In genomic region chr16:33562874-33563537, GRCm38 (mm10) we compare ENCODE assay signal across 13 mouse cellular contexts. TPM values are rescaled to one million over a fixed set of nuclear protein-coding genes. Genes with fewer than 3 reads are reported as not detected.
A peak's percentile ranks its signal among the peaks of the same experiment; 100 is the strongest.
DNase-seq lines count a peak whose midpoint lies in the region; ATAC-seq lines count a peak whose summit lies in the region.
"Had no signal": no experiment of that assay in that cellular context is flagged by ENCODE, and none has a peak within 500 bp of the region (broad histone marks: within the 10 kb centered on the region; RNA-seq: fewer than 3 reads in every experiment).

No protein-coding gene starts in this region.

- H3K4me1 ChIP-seq in limb, embryonic 13.5 days: peaks cover 15% of the 10 kb centered on the region
- H3K4me1 ChIP-seq in limb, embryonic 10.5 days: peaks cover 11% of the 10 kb centered on the region
- H3K4me1 ChIP-seq in heart, embryonic 10.5 days: peaks cover 41% of the 10 kb centered on the region

- peak overlapping the region; percentile 61; the same call in 1 of the 2 replicates for H3K27ac ChIP-seq in limb, embryonic 13.5 days
- no peak overlapping the region; the same call in 1 of the 2 replicates for H3K27ac ChIP-seq in limb, embryonic 10.5 days
- peak overlapping the region; percentile 79 for H3K27ac ChIP-seq in heart, embryonic 10.5 days
- H3K27ac ChIP-seq: embryonic facial prominence, embryonic 12.5 days; macrophage had no signal

- DNase-seq in limb, embryonic 10.5 days (ENCODE audit: low spot score): no peak
- no peak for DNase-seq in heart, embryonic 10.5 days (ENCODE audit: low spot score)
- DNase-seq in kidney, adult 9 months: peak; percentile 53
- DNase-seq in embryo, embryonic 11 days: no peak

- no peak overlapping the region for H3K4me2 ChIP-seq in limb, embryonic 13.5 days (replicated peaks)
- H3K4me2 ChIP-seq: embryonic facial prominence, embryonic 12.5 days had no signal

- no peaks in the 10 kb centered on the region for H3K27me3 ChIP-seq in limb, embryonic 13.5 days
- H3K27me3 ChIP-seq in limb, embryonic 10.5 days (ENCODE audit: low read depth, poor library complexity, severe bottlenecking): no peaks in the 10 kb centered on the region
- H3K27me3 ChIP-seq in heart, embryonic 10.5 days (ENCODE audit: insufficient read depth, poor library complexity, severe bottlenecking): no peaks in the 10 kb centered on the region
- H3K27me3 ChIP-seq: embryonic facial prominence, embryonic 12.5 days had no signal

- 67% methylated on average over 12 of the region's 12 CpGs for WGBS in limb, embryonic 13.5 days
- WGBS in limb, embryonic 10.5 days: 82% methylated on average over 12 of the region's 12 CpGs
- WGBS in heart, embryonic 10.5 days: 60% methylated on average over 12 of the region's 12 CpGs

- no peak for ATAC-seq in limb, embryonic 13.5 days (ENCODE audit: low FRiP score, low read depth)
- ATAC-seq in megakaryocyte, adult 5-6 weeks (ENCODE audit: poor library complexity, severe bottlenecking): peak; percentile 72
- ATAC-seq in cerebellum, adult (ENCODE audit: insufficient number of reproducible peaks, low FRiP score, low TSS enrichment): no peak
- no peak for ATAC-seq in inflammation-experienced regulatory T-cells, adult 6 months
- ATAC-seq: activated CD4-positive, CD25-positive, alpha-beta regulatory T cell, adult 4 months; CD4-positive, CD25-positive, alpha-beta regulatory T cell, adult 4 months; hindbrain, embryonic 16.5 days had no signal

- no peaks in the 10 kb centered on the region for H3K36me3 ChIP-seq in limb, embryonic 13.5 days
- no peaks in the 10 kb centered on the region for H3K36me3 ChIP-seq in limb, embryonic 10.5 days
- no peaks in the 10 kb centered on the region for H3K36me3 ChIP-seq in heart, embryonic 10.5 days
- H3K36me3 ChIP-seq: embryonic facial prominence, embryonic 12.5 days had no signal

- H3K4me3 ChIP-seq in limb, embryonic 13.5 days: no peak overlapping the region
- H3K4me3 ChIP-seq in limb, embryonic 10.5 days: no peak overlapping the region
- no peak overlapping the region for H3K4me3 ChIP-seq in heart, embryonic 10.5 days
- H3K4me3 ChIP-seq: embryonic facial prominence, embryonic 12.5 days had no signal

- no peaks in the 10 kb centered on the region for H3K9me3 ChIP-seq in limb, embryonic 13.5 days
- no peaks in the 10 kb centered on the region for H3K9me3 ChIP-seq in limb, embryonic 10.5 days (replicated peaks)
- no peaks in the 10 kb centered on the region for H3K9me3 ChIP-seq in heart, embryonic 10.5 days
- H3K9me3 ChIP-seq: embryonic facial prominence, embryonic 12.5 days had no signal

- no peak overlapping the region for H3K9ac ChIP-seq in limb, embryonic 13.5 days
- H3K9ac ChIP-seq: embryonic facial prominence, embryonic 12.5 days had no signal

RNA-seq across cellular contexts. Expression of gene Slc12a8, which starts 45.9 kb away (rescaled TPM):
- 0.93 and 0.97 TPM in 2 replicates for polyA plus RNA-seq in limb, embryonic 13.5 days (2015; fragmentation: Nextera tagmentation; extraction: Ambion mirVana)
- polyA plus RNA-seq in limb, embryonic 10.5 days (2016; fragmentation: Nextera tagmentation; extraction: Ambion mirVana): 0.44 and 0.60 TPM in 2 replicates
- polyA plus RNA-seq in heart, embryonic 10.5 days (2016; fragmentation: Nextera tagmentation; extraction: Ambion mirVana): 0.99 and 1.6 TPM in 2 replicates
- total RNA-seq in megakaryocyte, adult 5-6 weeks (2015): not detected in 2 replicates
- total RNA-seq in megakaryocyte, adult 5-6 weeks (2017): not detected in 2 replicates
- polyA plus RNA-seq in inflammation-experienced regulatory T-cells, adult 6 months (2017; shearing (Covaris generic)): 1 to 10 TPM; 3.4 to 7.0 (median 6.0) TPM
- polyA plus RNA-seq: macrophage had no signal
